Mouse (Mus musculus) small intestine, adult 10 weeks (tissue): Measurements from ENCODE around the gene Mlec. TPM values are rescaled to one million over a fixed set of nuclear protein-coding genes. Genes with fewer than 3 reads are reported as not detected.

Experiments
- polyA plus RNA-seq: library from polyadenylated mRNA; stranded (reverse); fragments of 350-450 nt; fragmentation: Illumina TruSeq; extraction: RNeasy Lipid Tissue Mini Kit (QIAGEN cat#74804); gene quantifications from one replicate; pipeline ENCODE4 v1.2.3, GENCODE M21; 2014; ENCODE audit warnings: low replicate concordance

Mlec gene
- polyA plus RNA-seq: 74.6 TPM

DNA sequence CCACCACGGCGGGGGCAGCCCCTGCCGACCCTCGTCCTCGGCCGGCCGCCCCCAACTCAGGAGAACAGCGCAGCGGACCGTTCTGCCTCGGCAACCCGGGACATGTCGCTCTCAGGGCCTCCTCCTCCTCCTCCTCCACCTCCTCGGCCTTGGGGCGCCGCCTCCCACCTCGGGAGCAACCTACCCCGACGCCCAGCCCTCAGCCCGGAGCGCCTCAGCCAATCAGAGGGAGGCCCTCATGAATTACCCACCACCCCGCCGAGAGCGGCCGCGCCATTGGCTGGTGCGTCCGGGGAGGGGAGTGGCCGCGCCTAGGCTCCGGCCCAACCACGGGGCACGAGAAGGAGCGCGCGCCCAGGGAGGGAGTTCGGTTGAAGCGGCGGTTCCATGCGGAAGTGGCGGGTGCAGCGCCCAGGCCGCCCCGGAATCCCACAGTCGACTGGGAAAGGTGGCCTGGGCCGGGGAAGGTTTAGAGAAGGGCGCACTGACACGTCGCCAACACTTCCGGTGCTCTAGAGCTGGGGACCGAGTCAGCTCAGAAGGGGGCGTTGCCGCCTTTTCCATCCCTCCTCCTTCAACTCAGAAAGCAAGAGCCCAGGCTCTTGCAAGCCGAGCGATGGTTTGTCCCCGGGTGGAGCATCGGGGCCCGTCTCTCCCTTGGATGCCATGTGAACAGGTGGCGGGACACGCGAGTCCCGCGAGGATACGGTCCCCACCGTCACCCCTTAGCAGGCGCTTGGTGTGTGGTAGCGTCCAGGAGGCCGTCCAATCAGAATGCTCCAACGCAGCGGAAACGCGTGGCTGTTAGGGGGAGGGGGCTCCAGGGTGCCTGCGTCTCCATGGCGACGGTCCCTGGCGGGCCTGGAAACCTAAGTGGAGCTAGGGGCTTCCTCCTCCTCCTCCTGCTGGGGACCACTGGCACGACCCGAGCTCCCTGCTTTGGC, at the start of gene Mlec:
Mlec (minus strand) TSS at position 140 of the 944 bp plus-strand sequence.

DNA sequence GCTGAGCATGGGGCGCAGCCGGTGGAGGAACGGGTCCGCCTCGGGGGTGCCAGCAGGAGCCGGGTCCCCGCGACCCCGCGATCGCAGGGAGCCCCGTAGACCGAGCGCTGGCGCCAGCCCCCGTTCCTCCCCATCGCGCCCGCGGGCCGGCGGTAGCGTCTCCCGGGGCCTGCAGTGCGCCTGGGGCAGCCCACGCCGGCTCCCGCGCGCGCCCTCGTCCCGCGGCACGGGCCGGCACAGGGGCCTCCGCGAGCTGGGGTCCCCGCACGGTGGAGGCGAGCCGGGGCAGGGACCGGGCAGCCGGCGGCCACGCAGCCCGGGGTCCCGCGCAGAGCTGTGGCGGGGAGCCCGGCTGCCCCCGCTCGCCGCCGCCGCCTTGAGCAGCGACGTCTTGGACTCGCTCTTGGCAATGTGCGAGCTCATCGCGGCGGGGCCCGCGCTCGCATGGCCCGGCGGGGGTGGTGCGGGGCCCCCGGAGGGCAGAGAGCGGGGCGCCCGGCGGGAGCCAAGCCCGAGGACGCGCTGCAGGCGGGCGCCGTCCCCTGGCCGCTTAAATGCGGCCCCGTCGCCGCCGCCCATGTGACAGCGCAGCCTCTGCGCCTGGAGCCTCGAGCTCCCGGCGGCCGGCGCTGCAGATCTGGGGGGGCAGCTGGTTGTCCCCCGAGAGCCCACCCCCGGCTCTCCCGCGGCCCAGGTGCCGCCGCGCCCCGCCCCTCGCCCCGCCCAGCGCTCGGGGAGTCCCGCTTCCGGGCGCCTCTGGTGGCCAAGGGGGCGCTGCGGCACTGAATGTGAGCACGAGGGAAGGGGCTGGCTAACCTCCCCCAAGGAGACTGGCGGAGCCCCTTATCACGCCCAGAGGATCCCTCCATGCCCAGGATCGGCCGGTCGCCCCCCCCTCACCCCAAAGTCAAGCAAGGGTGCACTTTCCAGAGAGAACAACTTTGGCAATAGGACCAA, 36.0 kb upstream of the Mlec start, which contains the start of gene Cabp1:
Cabp1 (minus strand) TSS at position 713 of the 957 bp plus-strand sequence.

DNA sequence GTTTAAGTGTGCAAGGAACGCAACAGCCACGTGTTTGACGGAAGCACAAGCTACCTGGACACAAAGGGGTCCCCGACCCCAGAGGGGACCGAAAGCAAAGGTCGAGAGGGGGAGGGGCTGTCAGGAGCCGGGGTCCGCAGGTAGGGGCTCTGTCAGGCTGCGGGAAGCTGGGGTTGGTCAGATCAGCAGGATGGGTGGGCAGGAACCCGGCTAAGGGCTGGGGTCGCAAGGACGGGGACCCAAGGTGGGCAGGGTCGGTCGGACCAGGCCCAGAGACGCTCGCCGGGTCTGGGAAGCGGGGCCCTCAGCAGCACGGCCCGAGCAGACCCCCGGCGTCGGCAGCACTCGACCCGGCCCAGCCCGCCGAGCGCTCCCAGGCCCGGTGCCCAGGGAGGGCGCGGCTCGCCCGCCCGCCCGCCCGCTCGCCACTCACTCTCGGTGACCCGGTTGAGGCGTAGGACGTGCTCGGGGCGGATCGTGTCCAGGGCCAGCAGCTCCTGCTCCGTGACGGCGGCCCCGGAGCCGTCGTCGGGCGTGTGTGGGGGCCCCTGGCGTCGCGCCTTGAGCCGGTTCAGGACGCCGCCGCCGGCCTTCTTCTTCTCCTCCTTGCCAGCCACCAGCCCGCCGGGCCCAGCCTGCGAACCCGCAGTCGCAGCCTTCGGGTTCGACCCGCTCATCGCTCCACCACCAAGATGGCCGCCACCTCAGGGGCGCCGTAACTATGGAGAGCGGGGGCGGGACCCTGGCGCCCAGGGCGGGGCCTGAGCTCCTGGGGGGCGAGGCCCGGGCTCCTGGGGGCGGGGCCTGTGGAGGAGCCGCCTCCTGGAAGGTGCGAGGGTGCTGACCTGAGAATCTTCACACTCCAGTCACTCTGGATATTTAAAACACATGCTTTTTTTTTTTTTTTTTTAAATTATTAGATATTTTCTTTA, 23.5 kb downstream of the Mlec start, which contains the start of gene Unc119b:
Unc119b (minus strand) TSS at position 742 of the 932 bp plus-strand sequence.

DNA sequence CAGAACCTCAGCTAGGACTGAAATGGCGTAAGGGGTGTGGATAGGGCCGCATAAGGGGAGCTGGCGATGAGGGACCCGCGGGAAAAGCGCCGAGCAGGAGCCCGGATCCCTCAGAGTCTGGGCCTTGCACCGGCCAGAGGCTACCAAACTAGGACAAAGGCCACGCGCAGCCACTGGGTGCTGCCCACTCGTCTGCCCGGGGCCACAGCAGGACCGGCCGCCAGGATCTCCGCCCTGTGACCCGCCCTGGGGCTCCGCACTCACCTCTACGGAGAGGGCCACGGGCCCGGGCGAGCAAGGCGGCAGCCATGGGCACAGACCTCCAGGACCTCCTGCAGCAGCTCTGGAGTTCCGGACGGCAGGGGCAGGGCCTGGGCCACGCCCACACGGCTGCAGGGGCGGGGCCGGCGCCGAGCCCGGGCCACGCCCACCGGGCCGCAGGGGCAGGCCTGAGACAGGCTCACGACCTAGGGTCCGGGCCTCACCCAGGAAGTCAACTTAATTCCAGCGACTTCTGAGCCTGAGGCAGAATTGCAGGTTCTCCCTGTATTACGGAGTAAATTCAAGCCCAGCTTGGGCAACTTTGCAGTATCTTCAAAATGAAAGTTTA, 38.9 kb downstream of the Mlec start, which contains the start of gene Acads:
Acads (minus strand) TSS at position 386 of the 610 bp plus-strand sequence.

DNA sequence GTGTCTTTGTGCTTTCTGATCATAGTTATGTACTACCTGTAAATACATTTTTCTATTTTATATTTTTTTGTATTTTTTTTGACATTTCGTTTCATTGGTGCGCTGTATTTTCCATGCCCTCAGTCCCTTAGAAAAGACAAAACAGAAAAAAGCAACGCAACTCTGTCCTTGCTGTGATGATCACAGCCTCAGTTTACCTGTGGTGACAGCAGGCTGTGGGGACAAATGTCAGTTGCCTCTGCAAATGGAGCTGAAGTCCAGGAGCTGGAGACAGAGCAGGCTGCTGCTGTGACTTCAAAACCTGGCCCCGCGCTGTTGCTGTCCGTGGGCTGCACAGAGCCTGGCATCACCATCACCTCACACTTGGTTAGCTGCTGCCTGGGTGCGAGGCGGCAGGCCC, 59.8 kb downstream of the Mlec start, which contains the start of gene Gm10401:
Gm10401 (minus strand) TSS at position 101 of the 400 bp plus-strand sequence.

Other genes with a start within 250 kb of the Mlec start
- gene Oasl1, start 234.9 kb downstream of the Mlec start, polyA plus RNA-seq: 8.4 TPM
- gene 2210016L21Rik, start 216.0 kb downstream of the Mlec start, polyA plus RNA-seq: 0.41 TPM
- gene Hnf1a, start 187.1 kb downstream of the Mlec start, polyA plus RNA-seq: not detected
- 60.7 TPM for gene Sppl3, start 147.0 kb downstream of the Mlec start, polyA plus RNA-seq
- not detected for gene Gm10401, start 59.9 kb downstream of the Mlec start, polyA plus RNA-seq
- gene Acads, start 38.8 kb downstream of the Mlec start, polyA plus RNA-seq: 0.63 TPM
- gene Unc119b, start 23.2 kb downstream of the Mlec start, polyA plus RNA-seq: 3.3 TPM
- gene Cabp1, start 36.2 kb upstream of the Mlec start, polyA plus RNA-seq: not detected
- gene Pop5, start 77.7 kb upstream of the Mlec start, polyA plus RNA-seq: 1.2 TPM
- gene Rnf10, start 114.7 kb upstream of the Mlec start, polyA plus RNA-seq: 13.1 TPM
- gene Coq5, start 121.5 kb upstream of the Mlec start, polyA plus RNA-seq: 8.6 TPM
- gene Dynll1, start 142.8 kb upstream of the Mlec start, polyA plus RNA-seq: 273 TPM
- gene Srsf9, start 169.0 kb upstream of the Mlec start, polyA plus RNA-seq: 24.1 TPM
- gene Gatc, start 183.0 kb upstream of the Mlec start, polyA plus RNA-seq: 23.9 TPM
- gene Triap1, start 183.0 kb upstream of the Mlec start, polyA plus RNA-seq: 11.4 TPM
- 68.8 TPM for gene Cox6a1, start 190.8 kb upstream of the Mlec start, polyA plus RNA-seq